Mouse (Mus musculus): ENCODE results near the gene Tas2r119.
"Not testable (repeated sequence)": the region's sequence is repeated elsewhere in the genome, so short reads cannot be mapped to it uniquely, and the experiment has no call there.

Tas2r119 gene

GRCm38 (mm10) chr15:32176989-32177388 lies at the start of gene Tas2r119:
Gene Tas2r119 (plus strand): TSS chr15:32177289.
- DNase-seq, result no peak

GRCm38 (mm10) chr15:32132315-32132714 lies 44.8 kb upstream of the Tas2r119 start:
- DNase-seq, result no peak

GRCm38 (mm10) chr15:32141657-32142056 lies 35.4 kb upstream of the Tas2r119 start:
- no peak for DNase-seq

- DNase-seq, result no peak
Observed at GRCm38 (mm10) chr15:32144269-32144668, 32.8 kb upstream of the Tas2r119 start.

GRCm38 (mm10) chr15:32153404-32153803 lies 23.7 kb upstream of the Tas2r119 start:
- DNase-seq, result no peak

GRCm38 (mm10) chr15:32153857-32154449 lies 23.1 kb upstream of the Tas2r119 start:
- DNase-seq, result no peak

GRCm38 (mm10) chr15:32156126-32156525 lies 21.0 kb upstream of the Tas2r119 start:
- no peak for DNase-seq

GRCm38 (mm10) chr15:32160281-32160680 lies 16.8 kb upstream of the Tas2r119 start:
- no peak for DNase-seq

- DNase-seq, result no peak
Observed at GRCm38 (mm10) chr15:32171764-32172163, 5.3 kb upstream of the Tas2r119 start.

- DNase-seq, result no peak
Observed at GRCm38 (mm10) chr15:32172175-32172987, 4.7 kb upstream of the Tas2r119 start.

GRCm38 (mm10) chr15:32172988-32173329 lies 4.1 kb upstream of the Tas2r119 start:
- DNase-seq, result no peak

GRCm38 (mm10) chr15:32180010-32180725 lies 3.1 kb downstream of the Tas2r119 start:
- DNase-seq, result no peak

GRCm38 (mm10) chr15:32182026-32182425 lies 4.9 kb downstream of the Tas2r119 start:
- no peak for DNase-seq

- DNase-seq, result no peak
Observed at GRCm38 (mm10) chr15:32184964-32185363, 7.9 kb downstream of the Tas2r119 start.

GRCm38 (mm10) chr15:32189879-32190278 lies 12.8 kb downstream of the Tas2r119 start:
- no peak for DNase-seq

- DNase-seq, result no peak
Observed at GRCm38 (mm10) chr15:32190436-32190835, 13.3 kb downstream of the Tas2r119 start.

GRCm38 (mm10) chr15:32192948-32193347 lies 15.9 kb downstream of the Tas2r119 start:
- no peak for DNase-seq

- DNase-seq, result no peak
Observed at GRCm38 (mm10) chr15:32198076-32198475, 21.0 kb downstream of the Tas2r119 start.

GRCm38 (mm10) chr15:32198561-32198960 lies 21.5 kb downstream of the Tas2r119 start:
- no peak for DNase-seq

GRCm38 (mm10) chr15:32203242-32203641 lies 26.2 kb downstream of the Tas2r119 start:
- no peak for DNase-seq

GRCm38 (mm10) chr15:32204908-32205307 lies 27.8 kb downstream of the Tas2r119 start:
- no peak for DNase-seq

- not testable (repeated sequence) for DNase-seq
Observed at GRCm38 (mm10) chr15:32214687-32215086, 37.6 kb downstream of the Tas2r119 start.

- no peak for DNase-seq
Observed at GRCm38 (mm10) chr15:32223028-32223427, 45.9 kb downstream of the Tas2r119 start.

- DNase-seq, result no peak
Observed at GRCm38 (mm10) chr15:32225394-32225793, 48.3 kb downstream of the Tas2r119 start.

Data from thymus, postnatal 4 days (tissue).